Mouse (Mus musculus): ENCODE measurements around the gene Fth1. TPM values are rescaled to one million over a fixed set of nuclear protein-coding genes. Genes with fewer than 3 reads are reported as not detected.
A peak's percentile ranks its signal among the peaks of the same experiment; 100 is the strongest.

Gene Fth1
- polyA plus RNA-seq, 1 experiment from 2014 or later: 1,941 TPM

DNA sequence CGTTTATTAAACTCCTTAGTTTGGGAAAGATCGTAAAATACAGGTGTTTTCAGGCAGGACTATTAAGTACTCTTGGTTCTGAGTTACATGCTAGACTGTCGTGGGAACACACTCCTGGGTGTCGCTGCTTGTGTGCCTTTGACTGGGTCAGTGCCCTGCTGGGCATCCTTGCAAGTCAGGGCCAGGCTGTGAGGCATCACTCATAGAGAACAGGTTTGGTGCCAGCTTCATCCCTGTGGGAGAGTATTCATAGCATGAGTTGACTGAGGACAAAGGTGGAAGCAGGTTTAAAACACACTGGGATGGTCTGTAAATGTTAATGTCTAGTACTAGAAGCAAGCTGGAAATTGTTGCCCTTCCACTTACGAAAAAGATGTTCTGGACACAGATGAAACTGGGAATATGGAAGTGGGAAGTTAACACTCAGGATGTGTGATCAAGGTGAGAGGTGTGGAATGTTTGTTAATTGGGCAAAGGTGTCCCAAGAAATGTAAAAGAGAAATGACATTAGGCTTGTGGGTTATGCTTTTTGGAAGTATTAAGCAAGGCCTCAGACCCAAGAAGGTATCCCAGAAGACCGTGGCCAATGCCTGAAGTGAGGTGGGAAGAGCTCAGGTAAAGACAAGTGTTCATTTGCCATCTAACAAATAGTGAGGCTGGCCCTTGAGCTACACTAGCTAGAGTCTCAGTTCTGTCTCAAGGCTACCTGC lies 4.9 kb downstream of the Fth1 start:
- no peaks in the 10 kb centered on the region for H3K9me3 ChIP-seq

GRCm38 (mm10) chr19:9985900-9986421 lies 5.6 kb downstream of the Fth1 start:
- ATAC-seq: no peak

More for the DNA sequence above, 4.9 kb downstream of the Fth1 start:
- no peak for ATAC-seq
- peaks cover 15% of the 10 kb centered on the region; the same call in 1 of the 2 replicates for H3K36me3 ChIP-seq
- peaks cover 17% of the 10 kb centered on the region for H3K4me1 ChIP-seq (replicated peaks)
- H3K4me3 ChIP-seq (replicated peaks): no peak overlapping the region
- H3K9ac ChIP-seq: no peak overlapping the region
- no peaks in the 10 kb centered on the region for H3K27me3 ChIP-seq (replicated peaks)
- no peak overlapping the region for H3K27ac ChIP-seq
- H3K4me2 ChIP-seq (replicated peaks): no peak overlapping the region
- 94% methylated on average over 6 of the region's 6 CpGs for WGBS

GRCm38 (mm10) chr19:9987192-9987591 lies 6.8 kb downstream of the Fth1 start:
- 45% methylated on average over 6 of the region's 6 CpGs for WGBS
- Histone ChIP-seq H3K36me3 (peaks cover 15% of the 10 kb centered on the region; the same call in 1 of the 2 replicates), H3K4me1 (replicated peaks) (peaks cover 12% of the 10 kb centered on the region), H3K27ac (no peak overlapping the region), H3K9ac (no peak overlapping the region), H3K27me3 (replicated peaks) (no peaks in the 10 kb centered on the region), H3K4me3 (replicated peaks) (no peak overlapping the region), H3K9me3 (no peaks in the 10 kb centered on the region), H3K4me2 (replicated peaks) (no peak overlapping the region)
- ATAC-seq: no peak

More at GRCm38 (mm10) chr19:9985900-9986421, 5.6 kb downstream of the Fth1 start:
- Histone ChIP-seq H3K4me2 (replicated peaks) (no peak overlapping the region), H3K4me3 (replicated peaks) (no peak overlapping the region), H3K27me3 (replicated peaks) (no peaks in the 10 kb centered on the region), H3K4me1 (replicated peaks) (peaks cover 17% of the 10 kb centered on the region), H3K9me3 (no peaks in the 10 kb centered on the region), H3K27ac (no peak overlapping the region), H3K9ac (no peak overlapping the region), H3K36me3 (peaks cover 15% of the 10 kb centered on the region; the same call in 1 of the 2 replicates)
- WGBS: 92% methylated on average over 2 of the region's 2 CpGs

- H3K4me2 ChIP-seq (replicated peaks): no peak overlapping the region
- H3K4me3 ChIP-seq (replicated peaks): no peak overlapping the region
- no peak overlapping the region for H3K27ac ChIP-seq
- H3K27me3 ChIP-seq (replicated peaks): no peaks in the 10 kb centered on the region
- no peak for ATAC-seq
- peaks cover 15% of the 10 kb centered on the region for H3K4me1 ChIP-seq (replicated peaks)
- peaks cover 15% of the 10 kb centered on the region; the same call in 1 of the 2 replicates for H3K36me3 ChIP-seq
- no peaks in the 10 kb centered on the region for H3K9me3 ChIP-seq
- no peak overlapping the region for H3K9ac ChIP-seq
These were observed 7.2 kb downstream of the Fth1 start for GRCm38 (mm10) chr19:9987593-9987992.

DNA sequence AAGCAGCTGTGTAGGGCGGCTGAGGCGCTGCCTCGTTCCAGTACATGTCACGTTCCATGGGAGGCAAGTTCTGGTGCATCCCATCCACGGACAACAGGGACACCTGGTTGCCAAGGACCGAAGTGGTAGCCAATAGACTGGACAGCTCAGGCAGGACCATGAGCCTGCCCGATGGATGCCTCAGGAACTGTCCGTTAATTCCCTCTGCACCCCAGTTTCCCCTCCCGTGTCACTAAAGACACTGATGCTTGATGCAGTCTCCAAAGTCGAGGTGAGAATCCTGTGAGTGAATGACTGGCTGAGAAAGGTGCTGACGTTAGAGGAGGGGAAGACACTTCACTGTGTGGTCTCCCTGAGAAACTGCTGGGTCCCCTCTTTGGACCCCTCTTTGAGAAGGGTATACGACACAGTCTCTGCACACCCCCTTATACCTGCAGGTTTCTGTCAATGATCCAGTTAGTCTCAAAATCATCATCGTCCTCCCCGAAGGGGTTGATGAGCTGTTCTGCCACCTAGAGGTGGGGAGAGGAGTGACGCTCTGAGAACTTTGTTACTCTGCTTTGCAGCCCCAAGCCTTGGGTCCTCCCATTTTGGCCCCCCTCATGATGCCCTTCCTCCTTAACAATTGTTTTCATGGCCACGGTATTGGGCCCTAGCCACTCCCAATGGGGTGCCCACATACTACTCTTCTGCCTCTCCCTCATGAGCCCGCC lies 8.9 kb downstream of the Fth1 start:
- no peak overlapping the region for H3K4me2 ChIP-seq (replicated peaks)
- 67% methylated on average over 17 of the region's 17 CpGs for WGBS
- ATAC-seq: no peak

GRCm38 (mm10) chr19:9989884-9990256 lies 9.5 kb downstream of the Fth1 start:
- ATAC-seq: no peak
- Histone ChIP-seq H3K9me3 (no peaks in the 10 kb centered on the region), H3K4me1 (replicated peaks) (0 out of 2 replicates have a peak, but pooled peaks cover 5% of the 10 kb centered on the region), H3K9ac (no peak overlapping the region), H3K27me3 (replicated peaks) (no peaks in the 10 kb centered on the region), H3K27ac (no peak overlapping the region), H3K36me3 (peaks cover 7% of the 10 kb centered on the region; the same call in 1 of the 2 replicates), H3K4me3 (replicated peaks) (no peak overlapping the region), H3K4me2 (replicated peaks) (no peak overlapping the region)

More for the DNA sequence above, 8.9 kb downstream of the Fth1 start:
- H3K9ac ChIP-seq: no peak overlapping the region
- H3K4me3 ChIP-seq (replicated peaks): no peak overlapping the region
- H3K27ac ChIP-seq: no peak overlapping the region
- H3K9me3 ChIP-seq: no peaks in the 10 kb centered on the region
- no peaks in the 10 kb centered on the region for H3K27me3 ChIP-seq (replicated peaks)
- peaks cover 10% of the 10 kb centered on the region; the same call in 1 of the 2 replicates for H3K4me1 ChIP-seq (replicated peaks)
- H3K36me3 ChIP-seq: peaks cover 11% of the 10 kb centered on the region; the same call in 1 of the 2 replicates

DNA sequence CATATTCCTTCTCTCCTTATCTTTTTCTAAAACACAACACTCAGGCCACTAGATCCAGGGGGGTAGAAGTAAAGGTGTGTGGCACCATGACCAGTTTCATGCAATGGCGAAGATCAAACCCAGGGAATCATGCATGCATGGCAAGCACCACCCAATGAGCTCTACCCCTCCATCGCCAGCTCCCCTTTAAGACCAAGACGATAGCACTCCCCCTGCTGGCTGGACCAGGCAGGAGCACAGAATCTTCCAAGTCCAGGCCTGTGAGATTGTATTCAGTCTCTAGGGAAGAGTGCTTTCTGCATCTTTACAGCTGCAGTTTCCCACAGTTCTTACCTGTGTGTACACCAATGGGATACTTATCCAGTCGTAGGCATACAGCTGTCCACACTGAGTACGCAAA lies 10.9 kb downstream of the Fth1 start:
- peak; percentile 60 for ATAC-seq
- no peaks in the 10 kb centered on the region for H3K9me3 ChIP-seq

GRCm38 (mm10) chr19:9992011-9992958 lies 11.9 kb downstream of the Fth1 start:
- Histone ChIP-seq H3K27ac (no peak overlapping the region), H3K27me3 (replicated peaks) (no peaks in the 10 kb centered on the region), H3K4me1 (replicated peaks) (0 out of 2 replicates have a peak, but pooled peaks cover 5% of the 10 kb centered on the region), H3K4me3 (replicated peaks) (peak overlapping the region; percentile 10; the same call in 1 of the 2 replicates), H3K36me3 (no peaks in the 10 kb centered on the region), H3K9ac (no peak overlapping the region), H3K4me2 (replicated peaks) (peak overlapping the region; percentile 52), H3K9me3 (no peaks in the 10 kb centered on the region)
- 49% methylated on average over 26 of the region's 26 CpGs for WGBS
- peak; percentile 39 for ATAC-seq

More for the DNA sequence above, 10.9 kb downstream of the Fth1 start:
- H3K9ac ChIP-seq: no peak overlapping the region
- 30% methylated on average over 5 of the region's 5 CpGs for WGBS
- no peak overlapping the region for H3K27ac ChIP-seq
- H3K4me3 ChIP-seq (replicated peaks): no peak overlapping the region
- 0 out of 2 replicates have a peak, but pooled peaks cover 5% of the 10 kb centered on the region for H3K4me1 ChIP-seq (replicated peaks)
- no peaks in the 10 kb centered on the region for H3K36me3 ChIP-seq
- no peak overlapping the region for H3K4me2 ChIP-seq (replicated peaks)
- no peaks in the 10 kb centered on the region for H3K27me3 ChIP-seq (replicated peaks)

GRCm38 (mm10) chr19:9993036-9993656 lies 12.7 kb downstream of the Fth1 start:
- Histone ChIP-seq H3K27me3 (replicated peaks) (no peaks in the 10 kb centered on the region), H3K4me1 (replicated peaks) (0 out of 2 replicates have a peak, but pooled peaks cover 5% of the 10 kb centered on the region), H3K4me2 (replicated peaks) (peak overlapping the region; percentile 52), H3K9me3 (no peaks in the 10 kb centered on the region), H3K9ac (no peak overlapping the region), H3K36me3 (no peaks in the 10 kb centered on the region), H3K4me3 (replicated peaks) (peak overlapping the region; percentile 10; the same call in 1 of the 2 replicates), H3K27ac (no peak overlapping the region)
- 6% methylated on average over 17 of the region's 17 CpGs for WGBS
- peak; percentile 84 for ATAC-seq

DNA sequence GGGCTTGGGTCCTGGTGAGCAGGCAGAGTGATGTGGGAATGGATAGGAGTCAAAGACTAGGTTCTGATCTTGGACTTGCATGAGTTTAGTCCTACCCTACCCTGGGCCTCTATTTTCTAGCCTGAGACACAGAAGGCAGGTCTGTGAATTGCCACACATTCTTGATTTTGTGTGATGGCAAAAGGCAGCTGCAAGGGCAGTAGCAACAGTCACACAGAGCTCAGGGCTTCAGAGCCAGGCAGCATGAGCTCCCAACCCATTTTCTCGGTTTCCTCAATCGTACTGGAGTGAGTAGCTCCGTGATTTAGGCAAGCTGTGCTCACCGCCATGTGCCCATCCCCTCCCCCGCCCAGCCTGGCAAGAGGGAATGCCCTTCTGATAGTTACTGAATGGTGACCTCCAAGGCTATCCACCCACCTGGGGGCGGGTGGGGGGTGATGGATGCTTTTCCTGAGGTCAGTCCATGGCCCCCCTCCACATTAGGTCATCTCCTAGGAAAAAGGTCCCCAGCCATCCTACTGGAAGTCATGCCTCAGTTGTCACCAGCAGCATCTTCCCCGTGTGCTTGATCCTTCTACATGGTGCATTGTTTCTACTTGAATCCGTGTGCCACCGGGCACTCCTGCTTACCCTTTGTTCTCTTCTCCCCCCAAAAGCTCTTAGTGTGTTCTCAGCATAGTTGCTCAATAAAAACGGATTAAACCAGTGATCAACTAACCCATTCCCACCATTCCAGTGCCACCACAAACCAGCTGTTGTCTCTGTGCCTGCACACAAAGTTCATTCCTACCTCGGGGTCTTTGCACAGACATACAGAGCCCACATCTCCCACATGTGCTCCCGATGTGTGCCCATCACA lies 17.0 kb downstream of the Fth1 start:
- no peak overlapping the region for H3K4me3 ChIP-seq (replicated peaks)
- no peak overlapping the region for H3K9ac ChIP-seq
- no peak for ATAC-seq
- 72% methylated on average over 12 of the region's 12 CpGs for WGBS
- H3K27me3 ChIP-seq (replicated peaks): no peaks in the 10 kb centered on the region
- no peak overlapping the region for H3K4me2 ChIP-seq (replicated peaks)
- no peaks in the 10 kb centered on the region for H3K36me3 ChIP-seq
- H3K9me3 ChIP-seq: no peaks in the 10 kb centered on the region
- H3K27ac ChIP-seq: no peak overlapping the region
- H3K4me1 ChIP-seq (replicated peaks): 0 out of 2 replicates have a peak, but pooled peaks cover 4% of the 10 kb centered on the region

- no peak for ATAC-seq
- no peak overlapping the region for H3K9ac ChIP-seq
- no peaks in the 10 kb centered on the region for H3K9me3 ChIP-seq
- H3K4me1 ChIP-seq (replicated peaks): no peaks in the 10 kb centered on the region
- H3K27ac ChIP-seq: no peak overlapping the region
- H3K4me2 ChIP-seq (replicated peaks): no peak overlapping the region
- H3K27me3 ChIP-seq (replicated peaks): no peaks in the 10 kb centered on the region
- no peak overlapping the region for H3K4me3 ChIP-seq (replicated peaks)
- 67% methylated on average over 2 of the region's 2 CpGs for WGBS
- H3K36me3 ChIP-seq: no peaks in the 10 kb centered on the region
These were observed 17.6 kb downstream of the Fth1 start for GRCm38 (mm10) chr19:9998063-9998416.

Measured in intestine, embryonic 15.5 days (tissue).